ENCODE assay signal across 18 mouse cellular contexts in genomic region chr14:54000527-54000926, GRCm38 (mm10).
DNase-seq lines count a peak whose midpoint lies in the region; TF ChIP-seq lines count a peak whose summit lies in the region.
"Had no signal": no experiment of that assay in that cellular context is flagged by ENCODE, and none has a peak within 500 bp of the region (broad histone marks: within the 10 kb centered on the region; RNA-seq: fewer than 3 reads in every experiment).

No protein-coding gene starts in this region.

- H3K79me2 ChIP-seq in CH12.LX (replicated peaks; ENCODE audit: control insufficient read depth, extremely low read depth, insufficient read depth, poor library complexity, severe bottlenecking), result no peaks in the 10 kb centered on the region

- 0 out of 4 replicates have a peak, but pooled peaks cover 0 to 2% of the 10 kb centered on the region in 2 experiments for H3K4me1 ChIP-seq in CH12.LX (ENCODE audit: control insufficient read depth in 1 of 2, insufficient read depth in 2 of 2)
- no peaks in the 10 kb centered on the region for H3K4me1 ChIP-seq in midbrain, embryonic 10.5 days
- H3K4me1 ChIP-seq: embryonic facial prominence, embryonic 15.5 days; forebrain, embryonic 10.5 days; neural tube, embryonic 13.5 days had no signal

- in situ Hi-C loops in CH12.LX (cut with MboI; ENCODE audit: low pct_ligation_motif_present, low pct_unique_long_range_greater_than_20kb, low sequenced_read_pairs), result no loop called here

- no peaks in the 10 kb centered on the region for H3K36me3 ChIP-seq in CH12.LX (replicated peaks in 1 of 2; ENCODE audit: control insufficient read depth in 1 of 2, insufficient read depth in 1 of 2, low read length in 1 of 2)
- H3K36me3 ChIP-seq in midbrain, embryonic 10.5 days, result no peaks in the 10 kb centered on the region
- H3K36me3 ChIP-seq: embryonic facial prominence, embryonic 15.5 days; forebrain, embryonic 10.5 days; lung, embryonic 15.5 days; neural tube, embryonic 13.5 days had no signal

- 73% methylated on average over 5 of the region's 5 CpGs for WGBS in midbrain, embryonic 10.5 days

- dilution Hi-C loops in CH12.LX (cut with MboI; ENCODE audit: extremely low pct_ligation_motif_present, extremely low pct_unique_long_range_greater_than_20kb, low sequenced_read_pairs), result no loop called here

- no peaks in the 10 kb centered on the region for H3K9me3 ChIP-seq in CH12.LX (replicated peaks; ENCODE audit: low read length)
- no peaks in the 10 kb centered on the region for H3K9me3 ChIP-seq in midbrain, embryonic 10.5 days (replicated peaks)
- H3K9me3 ChIP-seq: embryonic facial prominence, embryonic 15.5 days; forebrain, embryonic 10.5 days; lung, embryonic 15.5 days; neural tube, embryonic 13.5 days had no signal

- intact Hi-C loops in heart, postnatal 10 days (cut with DNase I), result no loop called here

- no peak overlapping the region for H3K4me3 ChIP-seq in CH12.LX (replicated peaks in 1 of 3; ENCODE audit: low read depth in 2 of 3, low read length in 2 of 3, poor library complexity in 1 of 3)
- no peak overlapping the region for H3K4me3 ChIP-seq in midbrain, embryonic 10.5 days
- H3K4me3 ChIP-seq: embryonic facial prominence, embryonic 15.5 days; forebrain, embryonic 10.5 days; lung, embryonic 15.5 days; neural tube, embryonic 13.5 days had no signal

- no peaks in the 10 kb centered on the region for H3K27me3 ChIP-seq in CH12.LX (replicated peaks)
- H3K27me3 ChIP-seq in midbrain, embryonic 10.5 days (ENCODE audit: low read depth, poor library complexity, severe bottlenecking), result no peaks in the 10 kb centered on the region
- H3K27me3 ChIP-seq: embryonic facial prominence, embryonic 15.5 days; lung, embryonic 15.5 days; neural tube, embryonic 13.5 days had no signal

- H3K9ac ChIP-seq in CH12.LX (ENCODE audit: insufficient read depth, low read depth), result no peak overlapping the region
- H3K9ac ChIP-seq: embryonic facial prominence, embryonic 15.5 days; lung, embryonic 15.5 days; neural tube, embryonic 13.5 days had no signal

- TF ChIP-seq POLR2A in CH12.LX (IDR thresholded peaks at IDR 0.05; ENCODE audit: low read depth, low read length), result no peak

- H3K4me2 ChIP-seq in CH12.LX (ENCODE audit: insufficient read depth, low read depth, poor library complexity, severe bottlenecking), result no peak overlapping the region
- H3K4me2 ChIP-seq: embryonic facial prominence, embryonic 15.5 days; lung, embryonic 15.5 days; neural tube, embryonic 13.5 days had no signal

- TF ChIP-seq EP300 in CH12.LX (IDR thresholded peaks at IDR 0.05; ENCODE audit: low read length), result no peak

- H3K27ac ChIP-seq in CH12.LX (ENCODE audit: insufficient read depth, low read depth), result no peak overlapping the region
- no peak overlapping the region for H3K27ac ChIP-seq in midbrain, embryonic 10.5 days (replicated peaks)
- H3K27ac ChIP-seq: embryonic facial prominence, embryonic 15.5 days; forebrain, embryonic 10.5 days; lung, embryonic 15.5 days; neural tube, embryonic 13.5 days had no signal

- peak; percentile 9 for DNase-seq in kidney, adult 9 months
- no peak for DNase-seq in kidney, postnatal 10 days
- peak; percentile 20 for DNase-seq in CH12.LX (ENCODE audit: extremely low read depth)
- peak; percentile 12 for DNase-seq in brain, adult 2 months (ENCODE audit: low read depth, low spot score)
- DNase-seq in thymus, postnatal 10 days (ENCODE audit: low spot score in 2 of 2), result peak; percentile 14 to 20
- DNase-seq in midbrain, embryonic 10.5 days (ENCODE audit: low spot score), result no peak
- no peak for DNase-seq in lung, postnatal 36 days
- no peak for DNase-seq in heart, postnatal 10 days
- DNase-seq: adrenal gland, postnatal 36 days; cerebellum, postnatal 10 days; embryo, embryonic 11 days; gastrocnemius, postnatal 14 days; liver; right cerebral cortex, postnatal 25 days had no signal

- TF ChIP-seq RAD21 in CH12.LX (IDR thresholded peaks at IDR 0.05; ENCODE audit: low read depth, low read length), result peak; percentile 71

- TF ChIP-seq CTCF in CH12.LX (conservative IDR thresholded peaks at IDR 0.05 in 1 of 2, IDR thresholded peaks at IDR 0.05 in 1 of 2; ENCODE audit: low read depth in 2 of 2, low read length in 2 of 2), result peak in 1 of 2 experiments; percentile 67; a peak in 3 of 4 replicates

TF ChIP-seq in CH12.LX, 34 proteins besides CTCF, POLR2A, EP300 and RAD21:
- no peak for TF ChIP-seq NRF1 (IDR thresholded peaks at IDR 0.05; ENCODE audit: low read depth, low read length)
- TF ChIP-seq HCFC1 (IDR thresholded peaks at IDR 0.05; ENCODE audit: low read depth, low read length), result no peak
- TF ChIP-seq TCF12 (IDR thresholded peaks at IDR 0.05; ENCODE audit: low read depth, low read length), result no peak
- peak; percentile 25; the same call in 1 of the 2 replicates for TF ChIP-seq MAX (IDR thresholded peaks at IDR 0.05; ENCODE audit: low read length)
- TF ChIP-seq TBP (conservative IDR thresholded peaks at IDR 0.05; ENCODE audit: low read depth, low read length), result no peak
- no peak for TF ChIP-seq CHD2 (IDR thresholded peaks at IDR 0.05; ENCODE audit: low read length)
- no peak for TF ChIP-seq E2F4 (IDR thresholded peaks at IDR 0.05; ENCODE audit: insufficient replicate concordance, low read depth, low read length)
- no peak for TF ChIP-seq PAX5 (IDR thresholded peaks at IDR 0.05; ENCODE audit: low read length)
- TF ChIP-seq NELFE (IDR thresholded peaks at IDR 0.05; ENCODE audit: low read depth, low read length), result no peak
- TF ChIP-seq CHD1 (IDR thresholded peaks at IDR 0.05; ENCODE audit: low read depth, low read length), result no peak
- TF ChIP-seq SMC3 (IDR thresholded peaks at IDR 0.05; ENCODE audit: low read depth, low read length), result peak; percentile 55

Comparison
In these comparisons a context has a peak if more than half of its experiments do, and no peak if none do; other contexts are left out.
1. DNase-seq: peak in kidney, adult 9 months (single experiment), CH12.LX (single experiment), brain, adult 2 months (single experiment) and thymus, postnatal 10 days (2 of 2); none in kidney, postnatal 10 days (single experiment), midbrain, embryonic 10.5 days (single experiment), lung, postnatal 36 days (single experiment) and heart, postnatal 10 days (0 of 2).